Mouse (Mus musculus): Measurements from ENCODE around the gene Tshz2.

- no peak for TF ChIP-seq CTCF (IDR thresholded peaks at IDR 0.05; ENCODE audit: borderline replicate concordance, extremely low read depth, insufficient read depth, insufficient read length)
- TF ChIP-seq POLR2A (IDR thresholded peaks at IDR 0.05; ENCODE audit: borderline replicate concordance, extremely low read depth, insufficient read depth, insufficient read length, poor library complexity, severe bottlenecking): no peak
Observed at GRCm38 (mm10) chr2:170022953-170023352, 390.1 kb downstream of the Tshz2 start.
